Mouse (Mus musculus) left cerebral cortex, adult 9 months (tissue): ENCODE measurements around the gene Adam20.
"Not testable (repeated sequence)": the region's sequence is repeated elsewhere in the genome, so short reads cannot be mapped to it uniquely, and the experiment has no call there.

Experiments
- DNase-seq, 2 experiments: peaks; one replicate each; pipeline ENCODE4 v3.0.0; 2022; ENCODE audit warnings: low spot score in 2 of 2

Gene Adam20

GRCm38 (mm10) chr8:40792973-40793372 lies at the start of gene Adam20:
TSS of gene Adam20 (plus strand) at chr8:40793273.
- DNase-seq: not testable (repeated sequence)

DNA sequence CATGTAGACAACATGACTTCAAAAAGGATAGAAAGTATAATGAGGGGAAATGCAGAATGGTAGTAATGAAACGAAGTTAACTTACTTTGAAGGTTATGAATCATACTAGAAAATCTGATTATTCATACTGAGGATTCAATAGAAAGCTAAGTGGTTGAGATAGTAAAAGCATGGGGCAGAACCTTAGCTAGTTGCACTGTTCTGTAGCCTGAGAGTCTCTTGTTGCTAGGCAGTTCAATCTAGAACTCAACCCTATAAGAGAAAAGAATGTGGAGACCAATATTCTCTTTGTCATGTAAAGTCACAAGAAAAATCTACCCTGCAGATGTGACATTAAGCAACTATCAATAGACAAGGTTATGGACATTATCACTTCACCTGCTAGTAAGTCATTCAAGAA lies 41.2 kb upstream of the Adam20 start, which contains the start of gene Adam25:
Gene Adam25, plus strand, starts transcription at position 301 of the 400 bp plus-strand sequence.
- DNase-seq: not testable (repeated sequence)

DNA sequence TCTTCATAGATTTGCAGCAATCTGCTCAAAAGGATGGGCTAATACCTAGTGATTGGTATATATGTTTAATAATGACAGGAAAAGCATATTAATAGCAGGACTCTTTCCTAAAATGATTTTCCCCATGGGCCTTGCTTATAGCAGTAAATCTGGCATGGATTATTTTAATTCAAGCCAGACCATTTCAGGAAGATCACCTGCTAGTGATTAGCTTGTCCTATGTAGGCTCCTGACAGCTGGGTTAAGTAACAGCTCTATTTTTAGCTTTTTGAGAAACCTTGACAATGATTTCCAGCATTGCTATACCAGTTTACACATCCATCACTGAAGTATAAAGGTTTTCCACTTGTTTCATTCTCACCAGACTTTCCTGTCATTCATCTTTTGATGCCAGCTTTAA lies 9.8 kb upstream of the Adam20 start:
- no peak for DNase-seq

DNA sequence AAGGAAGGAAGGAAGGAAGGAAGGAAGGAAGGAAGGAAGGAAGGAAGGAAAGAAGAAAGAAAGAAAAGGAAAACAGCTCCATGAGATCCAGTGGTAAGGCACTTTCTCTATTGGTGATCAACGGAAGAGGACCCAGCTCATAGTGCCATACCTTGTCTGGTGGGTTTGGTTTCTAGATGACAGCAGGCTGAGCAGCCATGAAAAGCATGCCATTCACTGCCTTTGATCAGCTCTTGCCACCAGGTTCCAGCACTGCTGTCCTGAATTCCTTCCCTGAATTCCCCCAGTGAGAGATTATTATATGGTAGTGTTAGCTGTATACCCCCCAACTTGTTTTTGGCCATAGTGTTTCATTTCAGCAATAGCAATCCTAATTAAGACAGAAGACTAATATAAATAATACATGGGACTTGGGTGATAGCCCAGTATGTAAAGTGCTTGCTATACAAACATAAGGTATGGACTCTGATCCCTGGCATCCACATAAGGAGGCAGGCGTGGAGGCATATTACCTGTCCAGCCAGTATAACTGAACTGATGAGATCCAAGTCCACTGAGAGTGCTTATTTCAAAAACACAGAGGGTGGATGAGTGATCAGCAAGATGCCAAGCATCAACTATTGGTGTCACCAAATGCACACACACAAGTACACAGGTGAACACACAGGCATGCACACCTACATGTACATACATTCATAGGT lies 10.5 kb downstream of the Adam20 start:
- DNase-seq: no peak
